ENCODE assay signal across 9 mouse cellular contexts in the genomic region with DNA sequence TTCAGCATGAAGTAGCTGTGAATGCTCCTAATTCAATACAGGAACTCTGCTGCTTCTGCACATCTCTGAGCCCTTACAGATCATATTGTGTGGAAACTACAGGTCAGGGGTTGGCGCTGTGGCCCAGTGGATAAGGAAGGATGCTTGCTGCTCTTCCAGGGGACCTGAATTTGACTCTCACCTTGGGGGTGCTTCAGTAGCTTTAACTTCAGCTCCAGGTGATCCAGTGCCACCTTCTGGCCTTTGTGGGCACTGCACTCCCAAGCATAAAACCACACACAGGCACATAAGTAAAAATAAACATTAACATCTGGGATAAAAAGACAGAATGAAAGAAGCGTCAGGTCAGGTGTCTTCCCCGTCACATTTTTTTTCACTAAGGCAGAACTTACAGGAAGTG.
DNase-seq lines count a peak whose midpoint lies in the region; ATAC-seq lines count a peak whose summit lies in the region.
"Had no signal": no experiment of that assay in that cellular context is flagged by ENCODE, and none has a peak within 500 bp of the region (broad histone marks: within the 10 kb centered on the region; RNA-seq: fewer than 3 reads in every experiment).

No protein-coding gene starts in this region.

- no peaks in the 10 kb centered on the region for H3K36me3 ChIP-seq in midbrain, embryonic 12.5 days
- H3K36me3 ChIP-seq in midbrain, embryonic 15.5 days (replicated peaks), result no peaks in the 10 kb centered on the region

- intact Hi-C loops in left cerebral cortex, postnatal 25 days (cut with DNase I), result no loop called here

- H3K4me1 ChIP-seq in midbrain, embryonic 12.5 days, result peaks cover 8% of the 10 kb centered on the region
- H3K4me1 ChIP-seq in midbrain, embryonic 15.5 days, result no peaks in the 10 kb centered on the region

- H3K4me3 ChIP-seq in midbrain, embryonic 12.5 days, result no peak overlapping the region
- H3K4me3 ChIP-seq in midbrain, embryonic 15.5 days, result no peak overlapping the region

- ATAC-seq in midbrain, embryonic 12.5 days (ENCODE audit: low FRiP score, low read depth), result peak; percentile 69; the same call in 1 of the 2 replicates
- ATAC-seq in midbrain, embryonic 15.5 days (replicated peaks), result no peak
- peak; percentile 62 for ATAC-seq in frontal cortex, adult (ENCODE audit: low TSS enrichment)

- no peak overlapping the region for H3K9ac ChIP-seq in midbrain, embryonic 12.5 days (replicated peaks)
- H3K9ac ChIP-seq in midbrain, embryonic 15.5 days, result no peak overlapping the region

- 50% methylated on average over 3 of the region's 3 CpGs for WGBS in midbrain, embryonic 12.5 days
- 60% methylated on average over 3 of the region's 3 CpGs for WGBS in midbrain, embryonic 15.5 days

- no peak overlapping the region for H3K27ac ChIP-seq in midbrain, embryonic 12.5 days (replicated peaks)
- no peak overlapping the region for H3K27ac ChIP-seq in midbrain, embryonic 15.5 days
- H3K27ac ChIP-seq: macrophage had no signal

- DNase-seq in cerebellum, adult 11 months, result peak; percentile 7
- DNase-seq in cerebellum, adult 9-11 months, result no peak
- DNase-seq in brain, adult 2 months (ENCODE audit: low read depth, low spot score), result peak; percentile 56
- peak; percentile 35 to 39 for DNase-seq in left cerebral cortex, postnatal 25 days (ENCODE audit: low spot score in 2 of 2)
- DNase-seq in right cerebral cortex, postnatal 14 days, result peak; percentile 55

- H3K4me2 ChIP-seq in midbrain, embryonic 12.5 days (replicated peaks), result no peak overlapping the region
- H3K4me2 ChIP-seq in midbrain, embryonic 15.5 days, result no peak overlapping the region

- no peaks in the 10 kb centered on the region for H3K27me3 ChIP-seq in midbrain, embryonic 12.5 days
- no peaks in the 10 kb centered on the region for H3K27me3 ChIP-seq in midbrain, embryonic 15.5 days (replicated peaks)

- H3K9me3 ChIP-seq in midbrain, embryonic 12.5 days, result no peaks in the 10 kb centered on the region
- H3K9me3 ChIP-seq in midbrain, embryonic 15.5 days, result no peaks in the 10 kb centered on the region
